Mouse (Mus musculus): ENCODE measurements around the gene St3gal2. TPM values are rescaled to one million over a fixed set of nuclear protein-coding genes. Genes with fewer than 3 reads are reported as not detected.

The St3gal2 gene
- polyA plus RNA-seq, 2 experiments, result 19.2 to 29.9 TPM

GRCm38 (mm10) chr8:110920773-110921277 is 1.1 kb downstream of the St3gal2 start:
- DNase-seq (ENCODE audit: low spot score) (no peak), ATAC-seq (ENCODE audit: low FRiP score, low read depth) (no peak)
- no peaks in the 10 kb centered on the region for H3K27me3 ChIP-seq (ENCODE audit: control insufficient read depth, insufficient read depth, low read length)
- H3K36me3 ChIP-seq (ENCODE audit: control insufficient read depth, insufficient read depth, low read length), result peaks cover 4% of the 10 kb centered on the region; the same call in 1 of the 2 replicates
- no peaks in the 10 kb centered on the region for H3K9me3 ChIP-seq (ENCODE audit: control insufficient read depth, low read length)
- no peak for TF ChIP-seq POLR2A (IDR thresholded peaks at IDR 0.05; ENCODE audit: borderline replicate concordance, extremely low read depth, insufficient read depth, insufficient read length)
- H3K27ac ChIP-seq (replicated peaks; ENCODE audit: low read depth, low read length), result peak overlapping the region; percentile 80
- WGBS, result 7% methylated on average over 3 of the region's 3 CpGs
- peak overlapping the region; percentile 86 for H3K4me3 ChIP-seq (replicated peaks; ENCODE audit: low read length)
- peaks cover 17% of the 10 kb centered on the region for H3K4me1 ChIP-seq (ENCODE audit: control insufficient read depth, insufficient read depth, low read length)
- peak overlapping the region; percentile 88 for H3K9ac ChIP-seq (ENCODE audit: low read depth, low read length, severe bottlenecking)
- peak overlapping the region; percentile 90 for H3K4me2 ChIP-seq (replicated peaks; ENCODE audit: low read depth, low read length, severe bottlenecking)

GRCm38 (mm10) chr8:110921492-110922230 is 1.9 kb downstream of the St3gal2 start:
- TF ChIP-seq POLR2A (IDR thresholded peaks at IDR 0.05; ENCODE audit: borderline replicate concordance, extremely low read depth, insufficient read depth, insufficient read length), result no peak
- H3K9ac ChIP-seq (ENCODE audit: low read depth, low read length, severe bottlenecking), result peak overlapping the region; percentile 88; the same call in 1 of the 2 replicates
- H3K36me3 ChIP-seq (ENCODE audit: control insufficient read depth, insufficient read depth, low read length), result peaks cover 4% of the 10 kb centered on the region; the same call in 1 of the 2 replicates
- H3K9me3 ChIP-seq (ENCODE audit: control insufficient read depth, low read length), result no peaks in the 10 kb centered on the region
- 9% methylated on average over 7 of the region's 7 CpGs for WGBS
- H3K4me2 ChIP-seq (replicated peaks; ENCODE audit: low read depth, low read length, severe bottlenecking), result peak overlapping the region; percentile 90
- H3K27ac ChIP-seq (replicated peaks; ENCODE audit: low read depth, low read length), result peak overlapping the region; percentile 23; the same call in 1 of the 2 replicates
- ATAC-seq (ENCODE audit: low FRiP score, low read depth), result 0 out of 2 replicates have a peak, but pooled peaks have one; percentile 12
- peak overlapping the region; percentile 86 for H3K4me3 ChIP-seq (replicated peaks; ENCODE audit: low read length)
- no peaks in the 10 kb centered on the region for H3K27me3 ChIP-seq (ENCODE audit: control insufficient read depth, insufficient read depth, low read length)
- H3K4me1 ChIP-seq (ENCODE audit: control insufficient read depth, insufficient read depth, low read length), result peaks cover 21% of the 10 kb centered on the region
- peak; percentile 68 for DNase-seq (ENCODE audit: low spot score)

- Histone ChIP-seq H3K4me2 (replicated peaks; ENCODE audit: low read depth, low read length, severe bottlenecking) (no peak overlapping the region), H3K27ac (replicated peaks; ENCODE audit: low read depth, low read length) (no peak overlapping the region), H3K9ac (ENCODE audit: low read depth, low read length, severe bottlenecking) (no peak overlapping the region), H3K4me3 (replicated peaks; ENCODE audit: low read length) (no peak overlapping the region), H3K36me3 (ENCODE audit: control insufficient read depth, insufficient read depth, low read length) (peaks cover 7% of the 10 kb centered on the region; the same call in 1 of the 2 replicates), H3K9me3 (ENCODE audit: control insufficient read depth, low read length) (no peaks in the 10 kb centered on the region), H3K4me1 (ENCODE audit: control insufficient read depth, insufficient read depth, low read length) (peaks cover 22% of the 10 kb centered on the region), H3K27me3 (ENCODE audit: control insufficient read depth, insufficient read depth, low read length) (no peaks in the 10 kb centered on the region)
- TF ChIP-seq POLR2A (IDR thresholded peaks at IDR 0.05; ENCODE audit: borderline replicate concordance, extremely low read depth, insufficient read depth, insufficient read length), result no peak
- no peak for DNase-seq (ENCODE audit: low spot score)
- 60% methylated on average over 8 of the region's 8 CpGs for WGBS
- no peak for ATAC-seq (ENCODE audit: low FRiP score, low read depth)
Observed at GRCm38 (mm10) chr8:110925691-110926140, 6.0 kb downstream of the St3gal2 start.

- H3K36me3 ChIP-seq (ENCODE audit: control insufficient read depth, insufficient read depth, low read length), result peaks cover 7% of the 10 kb centered on the region; the same call in 1 of the 2 replicates
- no peaks in the 10 kb centered on the region for H3K27me3 ChIP-seq (ENCODE audit: control insufficient read depth, insufficient read depth, low read length)
- WGBS, result 24% methylated on average over 5 of the region's 5 CpGs
- H3K9me3 ChIP-seq (ENCODE audit: control insufficient read depth, low read length), result no peaks in the 10 kb centered on the region
- 0 out of 2 replicates have a peak overlapping the region, but pooled peaks have one; percentile 33 for H3K27ac ChIP-seq (replicated peaks; ENCODE audit: low read depth, low read length)
- peaks cover 14% of the 10 kb centered on the region for H3K4me1 ChIP-seq (ENCODE audit: control insufficient read depth, insufficient read depth, low read length)
- TF ChIP-seq POLR2A (IDR thresholded peaks at IDR 0.05; ENCODE audit: borderline replicate concordance, extremely low read depth, insufficient read depth, insufficient read length), result no peak
- no peak overlapping the region for H3K4me3 ChIP-seq (replicated peaks; ENCODE audit: low read length)
- H3K4me2 ChIP-seq (replicated peaks; ENCODE audit: low read depth, low read length, severe bottlenecking), result no peak overlapping the region
- DNase-seq (ENCODE audit: low spot score) (no peak), ATAC-seq (ENCODE audit: low FRiP score, low read depth) (no peak)
- H3K9ac ChIP-seq (ENCODE audit: low read depth, low read length, severe bottlenecking), result no peak overlapping the region
Observed at GRCm38 (mm10) chr8:110926690-110927089, 7.0 kb downstream of the St3gal2 start.

GRCm38 (mm10) chr8:110928435-110928834 is 8.7 kb downstream of the St3gal2 start:
- 84% methylated on average over 7 of the region's 7 CpGs for WGBS
- DNase-seq (ENCODE audit: low spot score), result no peak
- Histone ChIP-seq H3K27ac (replicated peaks; ENCODE audit: low read depth, low read length) (no peak overlapping the region), H3K9ac (ENCODE audit: low read depth, low read length, severe bottlenecking) (no peak overlapping the region), H3K9me3 (ENCODE audit: control insufficient read depth, low read length) (no peaks in the 10 kb centered on the region), H3K4me2 (replicated peaks; ENCODE audit: low read depth, low read length, severe bottlenecking) (no peak overlapping the region), H3K27me3 (ENCODE audit: control insufficient read depth, insufficient read depth, low read length) (no peaks in the 10 kb centered on the region), H3K4me1 (ENCODE audit: control insufficient read depth, insufficient read depth, low read length) (peaks cover 9% of the 10 kb centered on the region), H3K36me3 (ENCODE audit: control insufficient read depth, insufficient read depth, low read length) (peaks cover 7% of the 10 kb centered on the region; the same call in 1 of the 2 replicates), H3K4me3 (replicated peaks; ENCODE audit: low read length) (no peak overlapping the region)
- ATAC-seq (ENCODE audit: low FRiP score, low read depth), result no peak
- no peak for TF ChIP-seq POLR2A (IDR thresholded peaks at IDR 0.05; ENCODE audit: borderline replicate concordance, extremely low read depth, insufficient read depth, insufficient read length)
